Mouse (Mus musculus): ENCODE results near the gene Grid1.

GRCm38 (mm10) chr14:35120089-35120488 lies 300.2 kb downstream of the Grid1 start:
- TF ChIP-seq CTCF (IDR thresholded peaks at IDR 0.05; ENCODE audit: borderline replicate concordance, insufficient read depth, low read length) (no peak), POLR2A (IDR thresholded peaks at IDR 0.05; ENCODE audit: low read depth, low read length) (no peak)

Measured in embryonic fibroblast, embryonic 13.5 days (primary cell).